8 mouse cellular contexts compared by ENCODE assay signal in genomic region chr10:52533893-52534287, GRCm38 (mm10).
DNase-seq lines count a peak whose midpoint lies in the region; ATAC-seq lines count a peak whose summit lies in the region.

No protein-coding gene starts in this region.

- 53% methylated on average over 4 of the region's 4 CpGs for WGBS in hindbrain, embryonic 11.5 days
- WGBS in hindbrain, embryonic 12.5 days: 56% methylated on average over 4 of the region's 4 CpGs
- 61% methylated on average over 4 of the region's 4 CpGs for whole genome bisulfite sequencing in limb, embryonic 10.5 days

- no peak for ATAC-seq in hindbrain, embryonic 11.5 days (ENCODE audit: low FRiP score)
- ATAC-seq in hindbrain, embryonic 12.5 days (ENCODE audit: low FRiP score): no peak

- H3K9me3 ChIP-seq in hindbrain, embryonic 11.5 days (ENCODE audit: control insufficient read depth, low read length): no peaks in the 10 kb centered on the region
- H3K9me3 ChIP-seq in hindbrain, embryonic 12.5 days (replicated peaks): no peaks in the 10 kb centered on the region
- no peaks in the 10 kb centered on the region for H3K9me3 ChIP-seq in limb, embryonic 10.5 days (replicated peaks)

- no peak overlapping the region for H3K4me3 ChIP-seq in hindbrain, embryonic 11.5 days (ENCODE audit: low read depth, low read length)
- H3K4me3 ChIP-seq in hindbrain, embryonic 12.5 days: no peak overlapping the region
- no peak overlapping the region for H3K4me3 ChIP-seq in limb, embryonic 10.5 days

- H3K9ac ChIP-seq in hindbrain, embryonic 11.5 days (ENCODE audit: low read depth, low read length): no peak overlapping the region
- no peak overlapping the region for H3K9ac ChIP-seq in hindbrain, embryonic 12.5 days

- H3K27ac ChIP-seq in hindbrain, embryonic 11.5 days (ENCODE audit: low read depth, low read length): no peak overlapping the region
- no peak overlapping the region for H3K27ac ChIP-seq in hindbrain, embryonic 12.5 days
- H3K27ac ChIP-seq in limb, embryonic 10.5 days: no peak overlapping the region

- H3K27me3 ChIP-seq in hindbrain, embryonic 11.5 days (ENCODE audit: control insufficient read depth, insufficient read depth, low read length): no peaks in the 10 kb centered on the region
- no peaks in the 10 kb centered on the region for H3K27me3 ChIP-seq in hindbrain, embryonic 12.5 days
- no peaks in the 10 kb centered on the region for H3K27me3 ChIP-seq in limb, embryonic 10.5 days (ENCODE audit: low read depth, poor library complexity, severe bottlenecking)

- no peaks in the 10 kb centered on the region for H3K36me3 ChIP-seq in hindbrain, embryonic 11.5 days (ENCODE audit: control insufficient read depth, insufficient read depth, low read length)
- no peaks in the 10 kb centered on the region for H3K36me3 ChIP-seq in hindbrain, embryonic 12.5 days
- no peaks in the 10 kb centered on the region for H3K36me3 ChIP-seq in limb, embryonic 10.5 days

- H3K4me1 ChIP-seq in hindbrain, embryonic 11.5 days (replicated peaks; ENCODE audit: control insufficient read depth, insufficient read depth, low read length): no peaks in the 10 kb centered on the region
- no peaks in the 10 kb centered on the region for H3K4me1 ChIP-seq in hindbrain, embryonic 12.5 days
- H3K4me1 ChIP-seq in limb, embryonic 10.5 days: no peaks in the 10 kb centered on the region

- H3K4me2 ChIP-seq in hindbrain, embryonic 11.5 days (replicated peaks; ENCODE audit: low read depth, low read length): no peak overlapping the region
- no peak overlapping the region for H3K4me2 ChIP-seq in hindbrain, embryonic 12.5 days (replicated peaks)

- peak; percentile 67 for DNase-seq in hindbrain, embryonic 11.5 days (ENCODE audit: low spot score)
- peak; percentile 18 for DNase-seq in urinary bladder, postnatal 14 days (ENCODE audit: low spot score)
- DNase-seq in urinary bladder, postnatal 4 days (ENCODE audit: low spot score in 2 of 2): no peak
- peak; percentile 19 for DNase-seq in embryo, embryonic 9.5 days (ENCODE audit: extremely low spot score)
- DNase-seq in limb, embryonic 10.5 days (ENCODE audit: low spot score): peak; percentile 55
- no peak for DNase-seq in urinary bladder, postnatal 10 days (ENCODE audit: low spot score)
- no peak for DNase-seq in thymus, postnatal 14 days

Comparison
In these comparisons a context has a peak if more than half of its experiments do, and no peak if none do; other contexts are left out.
1. DNase-seq: peak in hindbrain, embryonic 11.5 days (single experiment), urinary bladder, postnatal 14 days (single experiment), embryo, embryonic 9.5 days (single experiment) and limb, embryonic 10.5 days (single experiment); none in urinary bladder, postnatal 4 days (0 of 2), urinary bladder, postnatal 10 days (single experiment) and thymus, postnatal 14 days (single experiment).